Mouse (Mus musculus): ENCODE data around the gene Taldo1.
"Not testable (repeated sequence)": the region's sequence is repeated elsewhere in the genome, so short reads cannot be mapped to it uniquely, and the experiment has no call there.

GRCm38 (mm10) chr7:141407670-141408069 lies 15.7 kb downstream of the Taldo1 start:
- not testable (repeated sequence) for TF ChIP-seq CTCF (IDR thresholded peaks at IDR 0.05; ENCODE audit: borderline replicate concordance, insufficient read depth, low read length); POLR2A (IDR thresholded peaks at IDR 0.05; ENCODE audit: low read depth, low read length)
